Mouse (Mus musculus): ENCODE data around the gene Glyatl3.

GRCm38 (mm10) chr17:40855065-40855464 lies 59.1 kb downstream of the Glyatl3 start:
- no peak for TF ChIP-seq CTCF (conservative IDR thresholded peaks at IDR 0.05; ENCODE audit: insufficient read depth, insufficient read length, low read depth, low read length)
- TF ChIP-seq POLR2A (IDR thresholded peaks at IDR 0.05; ENCODE audit: low read depth, low read length), result no peak
